Mouse (Mus musculus): ENCODE results near the gene Map3k6. TPM values are rescaled to one million over a fixed set of nuclear protein-coding genes. Genes with fewer than 3 reads are reported as not detected.

Map3k6 gene
- polyA plus RNA-seq, 1 experiment, result 42.8 TPM

DNA sequence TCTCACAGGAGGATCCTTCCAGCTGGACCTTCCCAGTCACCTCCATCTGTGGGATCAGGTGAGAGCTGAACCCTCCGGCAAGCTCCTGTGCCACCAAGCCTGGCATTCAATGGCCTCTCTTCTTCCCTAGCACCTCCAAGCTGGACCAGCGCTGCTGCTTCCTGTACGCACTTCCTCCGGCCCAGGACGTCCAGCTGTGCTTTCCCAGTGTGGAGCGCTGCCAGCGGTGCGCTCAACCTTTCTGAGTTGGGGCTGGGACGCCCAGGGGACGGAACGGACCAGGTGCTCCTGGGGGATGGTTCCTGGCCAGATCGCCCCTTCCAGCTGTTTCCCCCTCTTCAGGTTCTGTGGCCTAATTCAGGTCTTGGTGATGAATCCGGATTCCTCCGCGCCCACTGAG, 6.5 kb downstream of the Map3k6 start:
- WGBS, result 73% methylated on average over 15 of the region's 15 CpGs
- no peak for DNase-seq (ENCODE audit: low read depth, low spot score)

DNA sequence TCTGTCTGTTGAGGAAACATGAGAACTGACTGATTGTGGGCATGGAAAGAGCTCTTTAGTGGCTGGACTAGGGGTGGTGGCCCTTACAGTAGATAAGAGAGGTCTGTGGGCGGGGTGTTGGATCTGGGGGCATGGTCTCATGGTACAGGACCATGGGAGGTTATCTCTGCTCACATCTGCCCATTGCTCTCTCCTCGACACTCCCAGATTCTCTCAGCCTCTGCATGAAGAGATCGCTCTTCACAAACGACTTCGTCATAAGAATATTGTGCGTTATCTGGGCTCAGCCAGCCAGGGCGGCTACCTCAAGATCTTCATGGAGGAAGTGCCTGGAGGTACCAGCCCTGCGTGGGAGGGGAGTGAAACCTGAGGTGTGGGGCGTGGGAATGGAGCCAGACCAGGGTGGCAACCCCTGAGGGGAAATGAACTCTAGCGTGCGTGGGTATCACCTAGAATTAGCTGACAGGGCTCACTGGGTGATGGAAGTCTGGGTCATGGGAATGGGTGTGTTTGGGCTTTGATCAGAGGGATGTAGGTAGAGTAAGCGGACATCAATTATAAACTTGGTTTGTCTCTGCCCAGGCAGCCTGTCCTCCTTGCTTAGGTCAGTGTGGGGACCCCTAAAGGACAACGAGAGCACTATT, 7.3 kb downstream of the Map3k6 start:
- DNase-seq (ENCODE audit: low read depth, low spot score), result no peak
- 82% methylated on average over 13 of the region's 13 CpGs for WGBS

DNA sequence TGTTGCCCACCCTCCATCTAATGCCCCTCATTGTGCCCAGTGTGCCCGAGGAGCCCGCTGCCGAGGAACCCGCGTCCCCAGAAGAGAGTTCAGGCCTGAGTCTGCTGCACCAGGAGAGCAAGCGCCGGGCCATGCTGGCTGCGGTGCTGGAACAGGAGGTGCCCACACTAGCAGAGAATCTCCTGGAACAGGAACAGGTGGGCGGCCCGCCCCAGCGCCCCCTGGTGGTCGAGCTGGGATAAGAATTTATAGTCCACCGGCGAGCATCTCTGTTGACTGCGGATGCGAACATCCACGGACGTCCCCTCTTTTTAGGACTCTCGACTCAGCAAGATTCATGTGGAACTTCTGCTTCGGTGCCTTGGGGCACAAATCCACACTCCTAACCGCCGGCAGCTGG, 10.0 kb downstream of the Map3k6 start:
- DNase-seq (ENCODE audit: low read depth, low spot score), result peak; percentile 35
- WGBS, result 4% methylated on average over 22 of the region's 22 CpGs

DNA sequence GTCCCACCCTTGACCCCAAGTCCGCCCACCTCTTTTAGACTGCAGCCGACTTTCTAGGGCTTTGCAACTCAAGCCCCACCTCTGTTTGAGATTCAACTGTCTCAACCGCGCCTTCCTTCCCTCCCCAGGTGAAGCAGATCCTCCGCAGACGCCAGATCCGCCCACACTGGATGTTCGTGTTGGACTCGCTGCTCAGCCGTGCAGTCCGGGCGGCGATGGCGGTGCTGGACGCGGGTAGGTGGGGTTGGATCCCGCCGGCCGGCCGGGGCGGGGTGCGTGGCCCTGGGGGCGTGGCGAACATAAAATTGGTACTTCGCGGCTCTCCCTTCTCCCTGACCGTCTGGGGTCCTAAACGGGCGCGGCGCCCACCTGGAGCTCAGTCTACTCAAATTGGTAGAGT, 10.6 kb downstream of the Map3k6 start:
- DNase-seq (ENCODE audit: low read depth, low spot score), result no peak
- WGBS, result 12% methylated on average over 31 of the region's 31 CpGs

DNA sequence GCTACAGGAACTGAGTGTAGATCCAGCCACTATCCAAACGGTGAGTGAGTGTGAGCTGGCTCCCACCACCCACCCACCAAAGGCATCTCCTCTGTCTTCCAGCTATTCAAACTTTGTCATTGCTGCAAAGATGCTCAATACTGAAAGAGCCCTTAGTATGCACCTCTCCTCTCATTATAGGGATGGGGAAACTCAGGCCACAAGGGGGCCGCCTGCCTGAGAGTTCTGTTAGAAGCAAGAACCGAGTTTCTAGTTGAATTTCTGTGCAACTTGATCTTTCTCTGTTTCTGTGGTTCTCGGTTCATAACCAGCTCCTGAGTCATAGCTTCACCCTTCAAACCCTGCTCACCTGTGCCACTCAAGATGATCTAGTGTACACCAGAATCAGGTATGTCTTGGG, 11.5 kb downstream of the Map3k6 start:
- no peak for DNase-seq (ENCODE audit: low read depth, low spot score)
- 85% methylated on average over 4 of the region's 4 CpGs for WGBS

DNA sequence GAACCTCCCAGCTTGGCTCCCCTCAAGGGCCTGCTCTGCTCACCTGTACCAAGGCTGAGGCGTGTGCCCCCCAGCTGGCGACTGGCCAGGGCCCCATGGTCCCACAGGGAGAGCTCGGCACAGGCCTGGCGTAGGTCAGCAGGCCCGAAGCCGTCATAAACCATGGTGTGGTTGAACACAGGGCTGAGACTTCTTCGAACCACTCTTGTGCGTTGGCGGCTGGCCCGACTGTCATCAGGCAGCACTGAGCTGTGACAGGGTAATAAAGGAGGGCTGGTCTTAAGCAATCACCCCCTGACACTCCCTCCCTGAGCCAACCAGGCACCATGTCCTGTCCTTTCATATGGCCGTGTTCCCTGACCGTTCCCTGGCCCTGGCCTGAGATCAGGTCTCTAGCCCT, 12.8 kb downstream of the Map3k6 start:
- 31% methylated on average over 12 of the region's 12 CpGs for WGBS
- DNase-seq (ENCODE audit: low read depth, low spot score), result peak; percentile 63

DNA sequence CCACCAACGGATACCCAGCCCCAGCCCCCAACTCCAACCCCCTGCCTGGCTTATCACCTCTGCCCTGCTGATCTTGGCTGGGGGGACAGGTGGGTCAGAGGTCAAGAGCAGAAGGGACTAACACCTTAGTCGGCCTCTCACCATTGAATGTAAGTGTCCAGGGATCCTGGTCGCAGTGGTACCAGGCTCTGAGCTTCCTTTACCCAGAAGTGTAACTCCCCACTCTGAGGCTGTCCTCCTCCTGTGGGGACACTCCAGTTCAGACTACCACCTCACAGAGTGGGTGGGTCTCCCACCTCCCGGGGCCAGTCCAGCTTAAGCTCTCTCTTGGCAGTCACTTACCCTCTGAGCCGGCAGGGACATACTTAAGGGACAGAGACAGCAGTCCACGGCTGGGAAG, 14.8 kb downstream of the Map3k6 start:
- WGBS, result 81% methylated on average over 6 of the region's 6 CpGs
- DNase-seq (ENCODE audit: low read depth, low spot score), result no peak

DNA sequence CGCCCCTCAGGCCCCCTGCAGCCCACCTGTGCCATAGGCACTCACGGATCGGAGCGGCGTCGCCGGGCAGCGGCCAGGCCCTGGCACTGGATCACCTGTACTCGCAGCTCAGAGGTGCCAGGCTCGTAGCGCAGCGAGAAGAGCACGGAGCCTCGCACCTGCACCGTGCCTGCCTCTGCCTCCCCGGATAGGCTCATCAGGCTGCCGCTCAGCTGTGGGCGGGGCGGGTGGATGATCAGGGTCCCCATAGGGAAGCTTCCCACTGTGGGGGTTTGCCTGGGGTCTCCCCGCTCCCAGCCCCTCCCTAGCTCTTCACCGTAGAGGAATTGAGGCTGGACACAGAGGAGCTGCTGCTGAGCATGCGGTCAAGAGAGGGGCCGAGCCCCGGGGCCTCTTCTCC, 16.2 kb downstream of the Map3k6 start:
- 21% methylated on average over 24 of the region's 24 CpGs for WGBS
- no peak for DNase-seq (ENCODE audit: low read depth, low spot score)

DNA sequence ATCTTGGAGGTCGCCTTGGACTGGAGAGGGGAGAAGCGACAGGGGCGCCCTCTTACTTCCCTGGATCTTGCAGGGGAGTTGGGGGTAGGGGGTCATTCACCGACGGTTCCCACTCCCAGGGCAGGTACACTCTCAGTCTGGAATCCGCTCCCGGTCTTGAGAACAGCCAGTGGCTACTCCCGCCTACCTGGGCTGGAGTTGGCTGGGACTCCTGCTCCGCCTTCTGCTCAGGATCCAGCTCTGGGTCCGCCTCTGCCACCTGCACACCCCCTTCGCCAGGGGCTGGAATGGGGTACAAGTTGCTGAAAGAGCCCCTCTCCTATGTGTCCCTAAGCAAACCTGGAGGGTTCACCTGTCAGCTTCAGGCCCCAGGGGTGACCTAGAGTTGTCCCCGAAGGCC, 16.6 kb downstream of the Map3k6 start:
- no peak for DNase-seq (ENCODE audit: low read depth, low spot score)
- WGBS, result 20% methylated on average over 12 of the region's 12 CpGs

DNA sequence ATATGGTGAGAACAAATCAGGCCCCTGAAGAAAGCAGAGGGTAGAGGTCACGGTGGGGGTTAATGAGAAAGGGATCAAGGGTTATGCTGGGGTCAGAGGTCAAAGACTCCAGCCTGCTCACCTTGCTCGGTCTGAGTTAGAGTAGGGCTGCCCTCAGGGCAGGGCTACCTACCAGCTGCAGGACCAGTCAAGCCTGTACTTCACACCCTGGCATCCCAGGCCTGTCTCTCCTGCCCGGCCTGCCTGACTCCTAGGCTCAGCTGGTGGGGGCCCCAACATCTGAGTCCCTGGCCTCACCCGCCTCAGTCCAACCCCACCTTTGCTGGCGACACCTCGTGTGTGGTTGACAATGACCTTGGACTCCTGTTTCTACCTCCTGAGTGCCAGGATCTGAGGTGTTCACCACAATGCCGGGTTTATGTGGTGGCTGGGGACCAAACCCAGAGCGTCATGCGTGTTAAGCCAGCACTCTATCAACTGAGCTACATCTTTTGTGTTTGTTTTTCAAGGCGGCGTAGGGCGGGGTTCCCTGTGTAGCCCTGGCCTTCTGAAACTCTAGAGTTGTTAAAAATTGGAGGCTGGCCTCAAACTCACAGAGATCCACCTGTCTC, 17.3 kb downstream of the Map3k6 start:
- DNase-seq (ENCODE audit: low read depth, low spot score), result peak; percentile 55
- WGBS, result 29% methylated on average over 12 of the region's 12 CpGs

DNA sequence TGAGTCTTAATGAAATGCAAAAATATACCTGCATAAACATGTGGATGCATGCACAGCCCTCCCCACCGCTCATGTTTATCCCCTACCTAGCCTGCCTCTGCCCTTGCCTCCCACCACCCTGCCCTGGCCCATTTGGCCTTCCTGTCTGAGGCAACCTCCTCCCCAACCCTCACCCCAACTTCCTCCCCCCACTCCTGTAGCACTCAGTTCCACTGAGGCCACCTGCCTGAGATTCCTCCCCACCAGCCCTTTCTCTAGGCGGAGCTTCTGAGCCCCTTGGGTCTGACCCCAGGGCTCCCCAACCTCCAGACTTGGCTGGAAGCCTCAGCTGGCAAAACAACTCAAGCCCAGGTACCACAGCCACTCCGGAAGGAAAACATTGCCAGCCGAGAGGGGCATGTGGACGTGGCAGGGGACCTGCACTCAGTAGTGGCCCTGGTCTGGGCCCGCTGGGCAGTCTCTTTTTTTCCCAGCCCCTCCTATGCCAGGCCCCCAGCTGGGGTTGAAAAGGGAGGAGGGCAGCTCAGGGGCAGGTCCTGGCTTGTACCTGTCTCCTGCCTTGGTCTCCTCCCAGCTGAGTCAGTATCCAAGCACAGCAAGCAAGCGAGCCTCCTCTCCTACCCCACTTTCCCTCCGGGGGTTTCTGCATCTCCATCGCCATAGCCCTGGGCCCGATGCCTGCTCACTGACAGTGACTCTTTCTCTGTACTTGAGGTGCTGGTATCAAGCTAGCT, 21.2 kb downstream of the Map3k6 start:
- no peak for DNase-seq (ENCODE audit: low read depth, low spot score)
- 65% methylated on average over 10 of the region's 10 CpGs for WGBS

DNA sequence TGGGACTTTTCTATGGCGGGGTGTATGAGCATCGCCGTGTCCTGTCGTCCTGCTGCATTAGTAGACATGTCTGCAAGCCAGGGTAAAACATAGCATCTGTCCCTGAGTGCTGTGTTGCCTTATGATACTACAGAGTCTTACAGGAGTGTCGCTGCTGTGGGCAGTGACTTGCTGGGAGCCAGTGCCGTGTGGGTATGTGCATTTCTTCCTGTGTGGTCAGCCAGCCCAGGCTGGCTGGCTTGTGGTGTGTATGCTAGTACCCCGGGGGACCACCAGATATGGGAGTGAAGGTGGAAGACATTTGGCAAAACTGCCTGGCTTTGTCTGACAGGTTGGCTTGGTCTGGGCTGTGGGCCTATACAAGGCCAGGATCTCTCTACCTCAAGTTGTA, 21.8 kb downstream of the Map3k6 start:
- WGBS, result 49% methylated on average over 7 of the region's 7 CpGs
- DNase-seq (ENCODE audit: low read depth, low spot score), result no peak

DNA sequence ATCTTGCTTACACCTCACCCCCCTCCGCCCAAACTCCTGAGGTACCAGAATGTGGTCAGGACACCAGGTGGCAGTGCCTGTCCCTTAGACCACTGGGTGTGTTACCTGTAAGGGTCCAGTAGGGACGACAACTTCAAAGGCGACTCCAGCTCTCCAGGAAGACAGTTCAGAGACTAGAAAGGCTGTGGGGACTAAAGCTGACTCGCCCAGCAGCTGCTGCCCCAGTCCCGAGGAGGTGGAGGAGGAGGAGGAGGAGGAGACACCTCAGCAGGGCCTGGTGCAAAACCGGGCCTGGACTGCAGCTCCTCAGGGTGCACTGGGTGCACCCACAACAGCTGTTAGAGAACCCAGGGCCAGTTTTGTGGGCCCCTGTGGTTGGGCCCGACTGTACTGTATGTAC, 22.3 kb downstream of the Map3k6 start, which contains the start of gene Sytl1:
Gene Sytl1 (minus strand): TSS at position 232 of the 400 bp plus-strand sequence.
- WGBS, result 15% methylated on average over 7 of the region's 7 CpGs
- no peak for DNase-seq (ENCODE audit: low read depth, low spot score)

DNA sequence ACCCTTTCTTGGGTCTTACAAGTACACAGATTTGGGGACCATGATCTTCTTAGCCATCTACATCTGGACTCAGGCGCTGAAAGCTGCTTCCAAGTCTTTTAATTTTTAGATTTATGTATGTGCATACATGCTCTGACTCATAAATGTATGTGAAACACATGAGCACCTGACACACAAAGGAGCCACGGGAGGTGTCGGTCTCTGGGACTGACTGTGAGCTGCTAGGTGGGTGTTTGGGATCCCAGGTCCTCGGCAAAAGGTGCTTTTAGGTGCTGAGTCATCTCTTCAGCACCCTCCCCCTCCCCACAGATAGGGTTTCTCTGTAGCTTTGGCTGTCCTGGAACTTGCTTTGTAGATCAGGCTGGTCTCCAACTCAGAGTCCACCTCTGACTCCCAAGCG, 23.1 kb downstream of the Map3k6 start:
- DNase-seq (ENCODE audit: low read depth, low spot score), result no peak
- WGBS, result 78% methylated on average over 5 of the region's 5 CpGs

DNA sequence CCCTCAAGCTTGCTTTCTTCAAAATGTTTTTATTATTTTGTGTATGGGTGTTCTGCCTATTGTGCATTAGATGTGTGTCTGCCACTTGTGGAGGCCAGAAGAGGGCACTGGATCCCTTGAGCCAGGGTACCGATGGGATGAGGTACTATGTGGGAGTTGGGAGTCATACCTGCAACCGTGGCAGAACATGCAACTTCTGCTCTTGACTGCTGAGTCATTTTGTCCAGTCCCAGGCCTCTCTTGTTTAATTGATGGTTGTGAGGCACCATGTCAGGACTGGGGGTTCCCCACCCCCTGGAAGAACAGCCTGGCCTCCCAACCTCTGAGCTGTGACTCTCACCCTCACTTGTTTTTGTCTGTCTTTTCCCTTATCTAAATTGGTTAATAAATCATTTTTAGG, 23.9 kb downstream of the Map3k6 start:
- DNase-seq (ENCODE audit: low read depth, low spot score), result no peak
- 87% methylated on average over 2 of the region's 2 CpGs for WGBS

DNA sequence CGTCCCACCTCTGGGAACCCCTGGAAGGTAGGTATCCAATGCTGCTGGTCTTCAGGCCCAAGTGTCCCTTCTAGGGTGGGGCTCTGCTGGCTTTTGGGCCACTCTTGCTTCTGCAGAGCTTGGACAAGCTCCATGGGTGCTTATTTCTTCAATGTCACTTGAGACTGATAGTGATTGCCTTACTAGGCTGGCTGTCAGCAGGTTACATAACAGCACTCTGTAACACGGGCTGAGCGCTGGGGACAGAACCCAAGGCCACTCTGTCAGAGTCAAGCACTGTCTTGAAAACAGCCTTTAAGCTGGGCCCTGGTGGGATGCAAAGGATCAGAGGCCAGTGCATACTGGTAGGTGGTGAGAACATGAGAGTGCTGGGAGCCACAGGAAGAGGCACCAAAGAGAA, 24.7 kb downstream of the Map3k6 start:
- DNase-seq (ENCODE audit: low read depth, low spot score), result no peak
- 94% methylated on average over 3 of the region's 3 CpGs for WGBS

DNA sequence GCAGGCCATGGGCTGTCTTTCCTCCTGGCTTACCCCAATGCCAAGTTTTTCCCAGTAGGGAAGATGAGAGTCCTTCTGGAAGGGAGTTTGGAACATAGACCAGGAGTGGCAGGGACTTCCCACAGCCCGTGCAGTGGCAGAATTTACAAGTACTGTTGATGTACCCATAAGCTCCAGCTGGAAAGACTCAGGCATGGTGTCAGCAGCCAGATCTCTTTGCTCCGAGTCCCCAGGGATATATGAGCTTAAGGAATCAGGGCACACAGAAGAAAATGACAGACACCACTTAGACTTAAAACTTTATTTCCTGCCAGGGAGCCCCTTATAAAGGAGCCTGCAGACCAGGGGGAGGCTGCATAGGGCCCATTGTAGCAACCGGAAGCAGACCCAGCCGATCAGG, 25.1 kb downstream of the Map3k6 start:
- 81% methylated on average over 4 of the region's 4 CpGs for WGBS

DNA sequence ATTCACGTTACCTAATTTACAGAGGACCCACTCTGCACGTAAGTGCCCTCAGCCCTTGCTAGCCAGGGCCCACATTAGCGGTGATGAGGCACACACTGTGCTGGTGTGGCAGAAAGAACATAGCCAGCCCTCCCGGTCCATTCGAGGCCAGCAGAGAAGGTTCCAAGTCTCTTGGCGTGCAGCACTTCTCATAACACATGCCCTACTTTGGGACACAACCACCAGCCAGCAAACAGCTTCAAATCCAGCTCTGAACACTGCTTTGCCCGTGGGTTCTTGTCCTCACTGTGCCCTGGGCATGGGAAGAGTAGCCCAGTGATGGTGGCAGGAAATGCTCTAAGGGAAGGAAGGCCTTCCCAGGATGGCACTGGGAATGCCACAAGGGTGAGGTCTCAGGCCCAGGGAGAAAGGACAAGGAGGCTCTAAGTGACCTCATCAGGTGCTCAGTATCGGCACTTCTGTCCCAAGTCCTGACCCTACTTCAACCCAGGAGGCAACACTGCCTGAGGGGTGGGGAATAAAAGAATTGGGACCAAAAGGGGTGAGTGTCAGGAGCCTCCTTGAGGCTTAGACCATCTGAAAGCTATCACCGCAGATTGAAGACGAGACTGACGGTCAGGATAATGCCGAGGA, 25.7 kb downstream of the Map3k6 start:
- DNase-seq (ENCODE audit: low read depth, low spot score), result no peak
- 91% methylated on average over 12 of the region's 12 CpGs for WGBS

More for the DNA sequence above, 25.1 kb downstream of the Map3k6 start:
- DNase-seq (ENCODE audit: low read depth, low spot score), result no peak

DNA sequence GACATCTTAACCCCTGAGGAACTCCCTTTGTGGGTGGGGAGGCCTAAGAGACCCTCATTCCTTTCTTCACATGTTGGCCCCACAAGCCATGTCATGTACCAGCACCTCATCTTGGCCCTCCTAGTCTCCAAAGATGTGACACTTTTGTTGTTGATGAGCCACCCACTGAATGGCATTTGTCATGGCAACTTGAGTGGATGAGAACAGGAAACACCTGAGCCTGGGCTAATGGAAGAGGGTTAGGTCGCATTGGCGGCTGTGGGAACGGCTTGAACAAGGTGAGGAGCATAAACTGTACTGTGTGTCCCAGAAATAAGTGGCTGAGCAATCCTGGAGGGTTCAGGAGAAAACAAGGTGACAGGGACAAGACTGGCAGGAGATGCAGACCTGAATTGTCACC, 28.3 kb downstream of the Map3k6 start:
- 78% methylated on average over 3 of the region's 3 CpGs for WGBS
- no peak for DNase-seq (ENCODE audit: low read depth, low spot score)

DNA sequence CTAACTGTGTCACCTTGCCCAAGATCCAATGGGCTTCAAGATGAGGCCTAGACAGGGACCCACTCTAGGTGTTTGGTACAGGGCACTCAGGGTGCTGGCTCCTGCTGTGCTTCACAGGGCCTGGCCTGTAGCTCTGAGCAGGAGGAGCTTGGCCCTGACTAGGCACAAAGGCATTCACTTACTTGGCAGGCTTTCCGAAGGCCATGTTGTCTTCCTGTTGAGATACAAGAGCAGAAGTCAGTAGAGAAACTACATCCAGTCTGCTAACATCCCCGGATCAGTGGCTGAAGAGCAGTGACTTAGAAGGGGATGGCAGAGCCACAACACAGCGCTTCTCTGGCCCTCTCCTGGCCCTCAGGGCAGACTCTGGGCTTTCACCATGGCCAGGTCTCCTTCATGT, 29.0 kb downstream of the Map3k6 start:
- no peak for DNase-seq (ENCODE audit: low read depth, low spot score)
- 69% methylated on average over 3 of the region's 3 CpGs for WGBS

DNA sequence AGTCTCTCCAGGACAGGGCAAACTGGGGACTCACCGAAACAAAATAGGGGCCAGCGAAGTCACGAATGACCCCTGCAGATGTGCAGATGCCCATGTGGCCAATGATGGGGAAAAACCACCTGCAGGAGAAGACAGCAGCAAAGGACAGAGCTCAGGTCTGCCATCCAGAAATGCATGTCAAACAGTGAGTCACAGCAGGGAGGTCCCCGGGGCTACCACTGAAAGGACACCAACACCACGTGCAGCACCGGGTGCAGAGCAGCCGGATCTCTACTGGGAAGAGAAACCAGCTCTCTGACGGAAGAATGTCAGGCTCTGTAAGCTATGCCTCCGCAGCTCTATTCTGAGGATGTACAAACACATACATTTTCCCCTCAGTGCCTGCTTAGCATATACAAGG, 30.3 kb downstream of the Map3k6 start:
- DNase-seq (ENCODE audit: low read depth, low spot score), result no peak
- 89% methylated on average over 9 of the region's 9 CpGs for WGBS
